9 mouse cellular contexts compared by ENCODE assay signal in genomic region chr13:54757093-54757830, GRCm38 (mm10). TPM values are rescaled to one million over a fixed set of nuclear protein-coding genes. Genes with fewer than 3 reads are reported as not detected.
DNase-seq lines count a peak whose midpoint lies in the region; ATAC-seq and TF ChIP-seq lines count a peak whose summit lies in the region.
"Had no signal": no experiment of that assay in that cellular context is flagged by ENCODE, and none has a peak within 500 bp of the region (broad histone marks: within the 10 kb centered on the region; RNA-seq: fewer than 3 reads in every experiment).

No protein-coding gene starts in this region.

- H3K4me2 ChIP-seq in hindbrain, embryonic 13.5 days = peak overlapping the region; percentile 64
- peak overlapping the region; percentile 77 for H3K4me2 ChIP-seq in myocyte (ENCODE audit: low read depth)

- TF ChIP-seq CTCF in kidney, adult 2 months (conservative IDR thresholded peaks at IDR 0.05; ENCODE audit: insufficient read depth, insufficient read length, low read depth, low read length) = no peak

- H3ac ChIP-seq in myocyte (ENCODE audit: control insufficient read depth, insufficient read length) = no peak overlapping the region

- peak overlapping the region; percentile 95 for H3K27ac ChIP-seq in hindbrain, embryonic 13.5 days
- no peak overlapping the region for H3K27ac ChIP-seq in kidney, adult 2 months (ENCODE audit: insufficient read depth, low read depth, low read length)

- no peaks in the 10 kb centered on the region for H3K79me2 ChIP-seq in myocyte (ENCODE audit: control insufficient read depth, insufficient read depth)

- no peak for TF ChIP-seq POLR2A in myocyte (IDR thresholded peaks at IDR 0.05; ENCODE audit: insufficient read length, low read depth)
- no peak for TF ChIP-seq POLR2A in kidney, adult 2 months (IDR thresholded peaks at IDR 0.05; ENCODE audit: low read depth, low read length)

- peaks cover 30% of the 10 kb centered on the region for H3K27me3 ChIP-seq in hindbrain, embryonic 13.5 days
- peaks cover 23% of the 10 kb centered on the region for H3K27me3 ChIP-seq in myocyte (ENCODE audit: control insufficient read depth, insufficient read depth, insufficient read length)
- H3K27me3 ChIP-seq in kidney, adult 2 months (replicated peaks; ENCODE audit: control insufficient read depth, insufficient read depth, low read length) = no peaks in the 10 kb centered on the region

- intact Hi-C loops in left cerebral cortex, postnatal 10 days (cut with DNase I) = no loop called here

- peak overlapping the region; percentile 40 for H3K4me3 ChIP-seq in hindbrain, embryonic 13.5 days
- H3K4me3 ChIP-seq in myocyte = peak overlapping the region; percentile 1
- no peak overlapping the region for H3K4me3 ChIP-seq in kidney, adult 2 months (ENCODE audit: insufficient read depth, low read depth, low read length)

- ATAC-seq in hindbrain, embryonic 13.5 days (ENCODE audit: low FRiP score) = 0 out of 2 replicates have a peak, but pooled peaks have one; percentile 5
- no peak for ATAC-seq in monocyte, adult 5-6 weeks (replicated peaks; ENCODE audit: insufficient number of reproducible peaks, low FRiP score, low TSS enrichment, poor library complexity, severe bottlenecking)

- no peaks in the 10 kb centered on the region for H3K9me3 ChIP-seq in hindbrain, embryonic 13.5 days

- no peaks in the 10 kb centered on the region for H3K36me3 ChIP-seq in hindbrain, embryonic 13.5 days
- H3K36me3 ChIP-seq in myocyte (ENCODE audit: control insufficient read depth, insufficient read depth) = no peaks in the 10 kb centered on the region
- H3K36me3 ChIP-seq in kidney, adult 2 months (ENCODE audit: control insufficient read depth, insufficient read depth, low read length) = no peaks in the 10 kb centered on the region

- peak; percentile 19 to 62 for DNase-seq in left cerebral cortex, adult 8-10 months (ENCODE audit: low spot score in 2 of 2)
- no peak for DNase-seq in left cerebral cortex, postnatal 10 days (ENCODE audit: extremely low spot score in 1 of 2, low spot score in 2 of 2)
- peak; percentile 93 for DNase-seq in cerebellum, adult 9-10 months
- DNase-seq in kidney, adult 2 months = no peak
- DNase-seq in thymus, postnatal 36 days = no peak

- H3K9ac ChIP-seq in hindbrain, embryonic 13.5 days = peak overlapping the region; percentile 70

- H3K4me1 ChIP-seq in hindbrain, embryonic 13.5 days (replicated peaks) = peaks cover 68% of the 10 kb centered on the region
- no peaks in the 10 kb centered on the region for H3K4me1 ChIP-seq in kidney, adult 2 months (ENCODE audit: control insufficient read depth, insufficient read depth, low read length)

- 41% methylated on average over 10 of the region's 10 CpGs for WGBS in hindbrain, embryonic 13.5 days
- 46% methylated on average over 10 of the region's 10 CpGs for WGBS in kidney, adult 2 months

TF ChIP-seq in myocyte, 11 proteins besides CTCF, POLR2A, EP300 and RAD21:
- TF ChIP-seq POLR2AphosphoS2 (IDR thresholded peaks at IDR 0.05; ENCODE audit: insufficient read length, low read depth) (no peak), USF1 (IDR thresholded peaks at IDR 0.05; ENCODE audit: low read depth) (no peak), TCF12 (IDR thresholded peaks at IDR 0.05; ENCODE audit: insufficient read depth, poor library complexity, severe bottlenecking) (no peak), MYOG (IDR thresholded peaks at IDR 0.05; ENCODE audit: control insufficient read depth in 1 of 3, insufficient read depth in 1 of 3, insufficient read length in 2 of 3, low read depth in 2 of 3) (no peak), CEBPB (IDR thresholded peaks at IDR 0.05; ENCODE audit: insufficient read depth, poor library complexity, severe bottlenecking) (no peak), SRF (IDR thresholded peaks at IDR 0.05; ENCODE audit: control insufficient read depth, insufficient read length, low read depth) (no peak), MYOD1 (IDR thresholded peaks at IDR 0.05; ENCODE audit: control insufficient read depth in 1 of 3, insufficient read length in 2 of 3, low read depth in 2 of 3) (peak in 1 of 3 experiments; percentile 17)

RNA-seq across cellular contexts. Expression of gene Gprin1, which starts 7.6 kb away (rescaled TPM):
- 100 to 1,000 TPM in 3 of 4 experiments, 10 to 100 TPM in 1; 99.2 to 121 (median 105) TPM for total RNA-seq in left cerebral cortex, adult 8-10 months (2022)
- total RNA-seq in left cerebral cortex, postnatal 10 days (2021) = 100 to 1,000 TPM; 213 to 226 TPM
- polyA plus RNA-seq in hindbrain, embryonic 13.5 days (2015; fragmentation: Nextera tagmentation; extraction: Ambion mirVana) = 6.5 and 6.9 TPM in 2 replicates
- 0.11 TPM for polyA plus RNA-seq in myocyte (2012; fragmentation: generic; extraction: Trizol)
- 0.03 and 0.04 TPM in 2 replicates for polyA plus RNA-seq in kidney, adult 2 months (2012; rRNA removed)
- total RNA-seq in monocyte, adult 5-6 weeks (2017) = not detected in 3 replicates
- total RNA-seq: megakaryocyte-erythroid progenitor cell, adult 5-6 weeks had no signal

RNA-seq across cellular contexts. Expression of gene Sncb, which starts 9.1 kb away (rescaled TPM):
- total RNA-seq in left cerebral cortex, adult 8-10 months (2022) = 100 to 1,000 TPM; 780 to 919 (median 785) TPM
- total RNA-seq in left cerebral cortex, postnatal 10 days (2021) = 100 to 1,000 TPM; 739 to 802 TPM
- polyA plus RNA-seq in hindbrain, embryonic 13.5 days (2015; fragmentation: Nextera tagmentation; extraction: Ambion mirVana) = 18.7 and 20.8 TPM in 2 replicates
- not detected for polyA plus RNA-seq in myocyte (2012; fragmentation: generic; extraction: Trizol)
- polyA plus RNA-seq in kidney, adult 2 months (2012; rRNA removed) = 0.15 and 0.41 TPM in 2 replicates
- total RNA-seq in monocyte, adult 5-6 weeks (2017) = not detected in 3 replicates
- total RNA-seq: megakaryocyte-erythroid progenitor cell, adult 5-6 weeks had no signal

RNA-seq across cellular contexts. Expression of gene Eif4e1b, which starts 26.5 kb away (rescaled TPM):
- total RNA-seq in left cerebral cortex, adult 8-10 months (2022) = not detected
- total RNA-seq in left cerebral cortex, postnatal 10 days (2021) = under 1 TPM in 1 of 2 experiments, not detected in 1; 0.17 TPM
- polyA plus RNA-seq in hindbrain, embryonic 13.5 days (2015; fragmentation: Nextera tagmentation; extraction: Ambion mirVana) = not detected in 2 replicates
- polyA plus RNA-seq in myocyte (2012; fragmentation: generic; extraction: Trizol) = not detected
- polyA plus RNA-seq in kidney, adult 2 months (2012; rRNA removed) = not detected in 2 replicates
- not detected in 3 replicates for total RNA-seq in monocyte, adult 5-6 weeks (2017)
- total RNA-seq: megakaryocyte-erythroid progenitor cell, adult 5-6 weeks had no signal

RNA-seq across cellular contexts. Expression of gene Tspan17, which starts 31.9 kb away (rescaled TPM):
- 10 to 100 TPM; 74.5 to 85.8 (median 79.0) TPM for total RNA-seq in left cerebral cortex, adult 8-10 months (2022)
- 10 to 100 TPM; 64.3 to 69.0 TPM for total RNA-seq in left cerebral cortex, postnatal 10 days (2021)
- polyA plus RNA-seq in hindbrain, embryonic 13.5 days (2015; fragmentation: Nextera tagmentation; extraction: Ambion mirVana) = 50.4 and 54.0 TPM in 2 replicates
- polyA plus RNA-seq in myocyte (2012; fragmentation: generic; extraction: Trizol) = 65.3 TPM
- polyA plus RNA-seq in kidney, adult 2 months (2012; rRNA removed) = 10.0 and 12.6 TPM in 2 replicates
- total RNA-seq in monocyte, adult 5-6 weeks (2017) = 6.9 to 18.5 TPM (median 8.1 TPM) in 3 replicates
- total RNA-seq: megakaryocyte-erythroid progenitor cell, adult 5-6 weeks had no signal

RNA-seq across cellular contexts. Expression of gene Cdhr2, which starts 56.0 kb away (rescaled TPM):
- under 1 TPM; 0.13 to 0.35 (median 0.25) TPM for total RNA-seq in left cerebral cortex, adult 8-10 months (2022)
- total RNA-seq in left cerebral cortex, postnatal 10 days (2021) = under 1 TPM; 0.34 to 0.51 TPM
- 0.08 and 0.14 TPM in 2 replicates for polyA plus RNA-seq in hindbrain, embryonic 13.5 days (2015; fragmentation: Nextera tagmentation; extraction: Ambion mirVana)
- polyA plus RNA-seq in myocyte (2012; fragmentation: generic; extraction: Trizol) = not detected
- 31.3 and 37.9 TPM in 2 replicates for polyA plus RNA-seq in kidney, adult 2 months (2012; rRNA removed)
- total RNA-seq in monocyte, adult 5-6 weeks (2017) = 0.10 TPM in 1 of 3 replicates, not detected in the others
- total RNA-seq: megakaryocyte-erythroid progenitor cell, adult 5-6 weeks had no signal

Comparison
In these comparisons a context has a peak if more than half of its experiments do, and no peak if none do; other contexts are left out.
1. DNase-seq: peak in left cerebral cortex, adult 8-10 months (2 of 2) and cerebellum, adult 9-10 months (single experiment); none in left cerebral cortex, postnatal 10 days (0 of 2), kidney, adult 2 months (single experiment) and thymus, postnatal 36 days (0 of 2).
2. RNA of gene Gprin1, which starts 7.6 kb away (total RNA-seq): 213 to 226 TPM in left cerebral cortex, postnatal 10 days and 99.2 to 121 TPM in left cerebral cortex, adult 8-10 months; not detected in monocyte, adult 5-6 weeks; every median in the first group is over 100 times any median in the second.
3. RNA of gene Sncb, which starts 9.1 kb away (total RNA-seq): 739 to 802 TPM in left cerebral cortex, postnatal 10 days and 780 to 919 TPM in left cerebral cortex, adult 8-10 months; not detected in monocyte, adult 5-6 weeks; every median in the first group is over 100 times any median in the second.